In the genomic region with DNA sequence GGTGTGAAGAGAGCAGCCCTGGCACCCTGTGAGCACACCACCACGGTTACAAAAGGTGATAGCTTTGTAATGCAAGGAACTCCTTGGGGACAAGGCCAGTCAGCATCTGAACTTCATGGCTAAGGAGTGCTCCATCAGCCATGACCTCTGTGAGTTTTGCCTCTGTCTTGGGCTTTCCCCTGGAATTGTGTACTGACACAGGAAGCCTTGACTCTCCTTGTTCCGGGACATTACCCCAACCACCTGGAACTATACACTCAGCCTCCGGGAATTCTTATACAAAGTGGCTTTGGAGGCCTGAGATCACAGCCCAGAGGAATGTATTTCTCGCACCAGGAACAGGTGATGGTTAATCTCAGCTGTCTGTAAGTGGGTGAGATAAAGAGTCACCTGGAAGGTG, we compare ENCODE assay signal across 19 mouse cellular contexts.
A peak's percentile ranks its signal among the peaks of the same experiment; 100 is the strongest.
DNase-seq lines count a peak whose midpoint lies in the region; ATAC-seq and TF ChIP-seq lines count a peak whose summit lies in the region.
"Had no signal": no experiment of that assay in that cellular context is flagged by ENCODE, and none has a peak within 500 bp of the region (broad histone marks: within the 10 kb centered on the region; RNA-seq: fewer than 3 reads in every experiment).

No protein-coding gene starts in this region.

- H3K4me1 ChIP-seq in kidney, postnatal 0 days (replicated peaks; ENCODE audit: insufficient read depth, low read length) = 0 out of 2 replicates have a peak, but pooled peaks cover 7% of the 10 kb centered on the region
- peaks cover 9 to 18% of the 10 kb centered on the region in 2 experiments for H3K4me1 ChIP-seq in ES-E14 (ENCODE audit: control insufficient read depth in 2 of 2, insufficient read depth in 2 of 2, low read length in 2 of 2, poor library complexity in 1 of 2)
- peaks cover 39% of the 10 kb centered on the region for H3K4me1 ChIP-seq in limb, embryonic 10.5 days
- 0 out of 2 replicates have a peak, but pooled peaks cover 7% of the 10 kb centered on the region for H3K4me1 ChIP-seq in hindbrain, postnatal 0 days (ENCODE audit: insufficient read depth, low read length)

- 28% methylated on average over 4 of the region's 4 CpGs for WGBS in kidney, postnatal 0 days
- WGBS in limb, embryonic 10.5 days = 68% methylated on average over 4 of the region's 4 CpGs
- WGBS in hindbrain, postnatal 0 days = 83% methylated on average over 4 of the region's 4 CpGs

- no peaks in the 10 kb centered on the region for H3K9me3 ChIP-seq in kidney, postnatal 0 days (replicated peaks; ENCODE audit: low read length)
- H3K9me3 ChIP-seq in ES-E14 (ENCODE audit: control insufficient read depth, insufficient read depth, low read depth, low read length) = no peaks in the 10 kb centered on the region
- H3K9me3 ChIP-seq in limb, embryonic 10.5 days (replicated peaks) = no peaks in the 10 kb centered on the region
- H3K9me3 ChIP-seq in hindbrain, postnatal 0 days (ENCODE audit: low read length) = no peaks in the 10 kb centered on the region
- H3K9me3 ChIP-seq: embryonic facial prominence, embryonic 12.5 days; forebrain, embryonic 15.5 days; heart, embryonic 10.5 days; hindbrain, embryonic 12.5 days had no signal

- H3K27me3 ChIP-seq in kidney, postnatal 0 days (ENCODE audit: insufficient read depth, low read length) = no peaks in the 10 kb centered on the region
- peaks cover under 1% of the 10 kb centered on the region; the same call in 1 of the 2 replicates for H3K27me3 ChIP-seq in limb, embryonic 10.5 days (ENCODE audit: low read depth, poor library complexity, severe bottlenecking)
- H3K27me3 ChIP-seq in hindbrain, postnatal 0 days (ENCODE audit: insufficient read depth, low read length) = no peaks in the 10 kb centered on the region
- H3K27me3 ChIP-seq: embryonic facial prominence, embryonic 12.5 days; forebrain, embryonic 15.5 days; hindbrain, embryonic 12.5 days had no signal

- in situ Hi-C loops in ES-E14 (cut with MboI; ENCODE audit: low sequenced_read_pairs in 2 of 2, unreplicated experiment in 2 of 2) = no loop called here

- 0 out of 2 replicates have a peak, but pooled peaks have one; percentile 48 for ATAC-seq in kidney, postnatal 0 days (replicated peaks; ENCODE audit: low FRiP score, low read depth)
- ATAC-seq in hindbrain, postnatal 0 days = no peak
- ATAC-seq: forebrain, embryonic 15.5 days; hindbrain, embryonic 16.5 days had no signal

- no peak for TF ChIP-seq CTCF in kidney, postnatal 0 days (IDR thresholded peaks at IDR 0.05; ENCODE audit: low read depth)
- no peak for TF ChIP-seq CTCF in hindbrain, postnatal 0 days (IDR thresholded peaks at IDR 0.05; ENCODE audit: low read depth)

- no peak overlapping the region for H3K9ac ChIP-seq in kidney, postnatal 0 days (ENCODE audit: low read depth, low read length)
- no peak overlapping the region for H3K9ac ChIP-seq in ES-E14 (ENCODE audit: insufficient read depth, low read depth, low read length, poor library complexity, severe bottlenecking)
- no peak overlapping the region for H3K9ac ChIP-seq in hindbrain, postnatal 0 days (replicated peaks; ENCODE audit: low read length)
- H3K9ac ChIP-seq: embryonic facial prominence, embryonic 12.5 days; forebrain, embryonic 15.5 days; hindbrain, embryonic 12.5 days had no signal

- no peak for DNase-seq in kidney, postnatal 0 days (ENCODE audit: low spot score)
- DNase-seq in kidney, postnatal 25 days = no peak
- DNase-seq in ES-CJ7 (ENCODE audit: low read depth, low spot score) (peak; percentile 81), ES-E14 (ENCODE audit: low read depth, low spot score) (peak; percentile 68)
- no peak for DNase-seq in limb, embryonic 10.5 days (ENCODE audit: low spot score)
- no peak for DNase-seq in hindbrain, postnatal 0 days (ENCODE audit: low spot score)
- DNase-seq: adrenal gland, adult 8-10 months; cerebellum, adult 11 months; cerebellum, adult 8-10 months; cerebellum, postnatal 14 days; gastrocnemius, postnatal 10 days; heart, adult 18-20 months; heart, postnatal 10 days; heart, postnatal 4 days had no signal

- no peaks in the 10 kb centered on the region for H3K36me3 ChIP-seq in kidney, postnatal 0 days (ENCODE audit: insufficient read depth, low read length)
- no peaks in the 10 kb centered on the region for H3K36me3 ChIP-seq in ES-E14 (ENCODE audit: control insufficient read depth, insufficient read depth, low read length, poor library complexity, severe bottlenecking)
- no peaks in the 10 kb centered on the region for H3K36me3 ChIP-seq in limb, embryonic 10.5 days
- H3K36me3 ChIP-seq in hindbrain, postnatal 0 days (ENCODE audit: insufficient read depth, low read length) = no peaks in the 10 kb centered on the region
- H3K36me3 ChIP-seq: embryonic facial prominence, embryonic 12.5 days; forebrain, embryonic 15.5 days; heart, embryonic 10.5 days; hindbrain, embryonic 12.5 days had no signal

- H3K4me3 ChIP-seq in kidney, postnatal 0 days (replicated peaks; ENCODE audit: low read depth, low read length) = no peak overlapping the region
- H3K4me3 ChIP-seq in ES-E14 (ENCODE audit: insufficient read depth in 1 of 2, low read depth in 1 of 2, low read length in 2 of 2, poor library complexity in 1 of 2, severe bottlenecking in 1 of 2) = no peak overlapping the region
- H3K4me3 ChIP-seq in limb, embryonic 10.5 days = no peak overlapping the region
- H3K4me3 ChIP-seq in hindbrain, postnatal 0 days (ENCODE audit: low read length) = no peak overlapping the region
- H3K4me3 ChIP-seq: embryonic facial prominence, embryonic 12.5 days; forebrain, embryonic 15.5 days; heart, embryonic 10.5 days; hindbrain, embryonic 12.5 days had no signal

- H3K27ac ChIP-seq in kidney, postnatal 0 days = no peak overlapping the region
- H3K27ac ChIP-seq in ES-E14 (ENCODE audit: insufficient read depth, low read depth, low read length, poor library complexity, severe bottlenecking) = no peak overlapping the region
- H3K27ac ChIP-seq in limb, embryonic 10.5 days = peak overlapping the region; percentile 1; the same call in 1 of the 2 replicates
- no peak overlapping the region for H3K27ac ChIP-seq in hindbrain, postnatal 0 days
- H3K27ac ChIP-seq: embryonic facial prominence, embryonic 12.5 days; forebrain, embryonic 15.5 days; heart, embryonic 10.5 days; hindbrain, embryonic 12.5 days had no signal

- no peak overlapping the region for H3K4me2 ChIP-seq in kidney, postnatal 0 days (ENCODE audit: low read length)
- H3K4me2 ChIP-seq in hindbrain, postnatal 0 days (ENCODE audit: low read depth, low read length) = no peak overlapping the region
- H3K4me2 ChIP-seq: embryonic facial prominence, embryonic 12.5 days; forebrain, embryonic 15.5 days; hindbrain, embryonic 12.5 days had no signal

TF ChIP-seq in ES-E14, 5 proteins besides CTCF, POLR2A, EP300 and RAD21:
- TF ChIP-seq ZNF384 (IDR thresholded peaks at IDR 0.05; ENCODE audit: low read depth, low read length) (no peak), MAFK (IDR thresholded peaks at IDR 0.05; ENCODE audit: insufficient read depth, low read depth, low read length) (no peak), CHD2 (IDR thresholded peaks at IDR 0.05; ENCODE audit: low read depth, low read length) (no peak), HCFC1 (IDR thresholded peaks at IDR 0.05; ENCODE audit: borderline replicate concordance, insufficient read depth, low read length) (no peak), ZC3H11A (IDR thresholded peaks at IDR 0.05; ENCODE audit: borderline replicate concordance, low read depth, low read length) (no peak)
TF ChIP-seq in ES-E14: peak in this region for 0.

Comparison
In these comparisons a context has a peak if more than half of its experiments do, and no peak if none do; other contexts are left out.
1. DNase-seq: peak in ES-CJ7 (single experiment) and ES-E14 (single experiment); none in kidney, postnatal 0 days (single experiment), kidney, postnatal 25 days (0 of 2), limb, embryonic 10.5 days (single experiment) and hindbrain, postnatal 0 days (single experiment).